ENCODE assay signal across 15 mouse cellular contexts in genomic region chr9:110701114-110702032, GRCm38 (mm10). TPM values are rescaled to one million over a fixed set of nuclear protein-coding genes. Genes with fewer than 3 reads are reported as not detected.
"Had no signal": no experiment of that assay in that cellular context is flagged by ENCODE, and none has a peak within 500 bp of the region (broad histone marks: within the 10 kb centered on the region; RNA-seq: fewer than 3 reads in every experiment).

No protein-coding gene starts in this region.

- H3K27ac ChIP-seq: hindbrain, postnatal 0 days; limb, embryonic 15.5 days; liver, embryonic 12.5 days; midbrain, embryonic 10.5 days; neural tube, embryonic 15.5 days had no signal

- ATAC-seq: hindbrain, postnatal 0 days; liver, embryonic 12.5 days had no signal

- DNase-seq: lung, embryonic 14.5 days; lung, postnatal 10 days; lung, postnatal 4 days; midbrain, embryonic 14.5 days; retina, postnatal 1 day; right cerebral cortex, postnatal 14 days; thymus, postnatal 4 days had no signal

- H3K4me1 ChIP-seq: midbrain, embryonic 10.5 days had no signal

- H3K27me3 ChIP-seq: limb, embryonic 15.5 days; liver, embryonic 12.5 days; neural tube, embryonic 15.5 days had no signal

- H3K4me3 ChIP-seq: limb, embryonic 15.5 days; liver, embryonic 12.5 days; midbrain, embryonic 10.5 days; myocyte; neural tube, embryonic 15.5 days had no signal

RNA-seq across cellular contexts. Expression of gene Myl3, which starts 40.3 kb away (rescaled TPM):
- total RNA-seq: hindbrain, postnatal 0 days; left cerebral cortex, postnatal 25 days; megakaryocyte, adult 5-6 weeks had no signal

RNA-seq across cellular contexts. Expression of gene Pth1r, which starts 45.6 kb away (rescaled TPM):
- total RNA-seq: megakaryocyte, adult 5-6 weeks had no signal
